Mouse (Mus musculus): ENCODE data around the gene Alg14. TPM values are rescaled to one million over a fixed set of nuclear protein-coding genes. Genes with fewer than 3 reads are reported as not detected.

Alg14 gene
- polyA plus RNA-seq (2012; ENCODE audit: insufficient read depth, insufficient read length, missing spikeins): 50.0 and 73.2 TPM in 2 replicates

GRCm38 (mm10) chr3:121291560-121292258 lies at the start of gene Alg14:
Gene Alg14, plus strand, starts transcription at chr3:121291773.
- peak within 1 kb of the TSS; percentile 93 for H3K27ac ChIP-seq (replicated peaks; ENCODE audit: low read depth, low read length)
- H3K4me3 ChIP-seq (ENCODE audit: insufficient read depth, low read depth, low read length): peak within 1 kb of the TSS; percentile 72
- 0 out of 2 replicates have a peak, but pooled peaks cover 2% of the 10 kb centered on the region for H3K4me1 ChIP-seq (ENCODE audit: control insufficient read depth, insufficient read depth, insufficient read length, low read length)

GRCm38 (mm10) chr3:121242111-121242936 lies 49.2 kb upstream of the Alg14 start:
- Histone ChIP-seq H3K27ac (replicated peaks; ENCODE audit: low read depth, low read length) (no peak overlapping the region), H3K4me1 (ENCODE audit: control insufficient read depth, insufficient read depth, insufficient read length, low read length) (no peaks in the 10 kb centered on the region), H3K4me3 (ENCODE audit: insufficient read depth, low read depth, low read length) (no peak overlapping the region)

GRCm38 (mm10) chr3:121242941-121243340 lies 48.6 kb upstream of the Alg14 start:
- no peak overlapping the region for H3K27ac ChIP-seq (replicated peaks; ENCODE audit: low read depth, low read length)
- H3K4me3 ChIP-seq (ENCODE audit: insufficient read depth, low read depth, low read length): no peak overlapping the region
- H3K4me1 ChIP-seq (ENCODE audit: control insufficient read depth, insufficient read depth, insufficient read length, low read length): no peaks in the 10 kb centered on the region

GRCm38 (mm10) chr3:121250048-121250447 lies 41.5 kb upstream of the Alg14 start:
- no peak overlapping the region for H3K27ac ChIP-seq (replicated peaks; ENCODE audit: low read depth, low read length)
- peaks cover 4% of the 10 kb centered on the region; the same call in 1 of the 2 replicates for H3K4me1 ChIP-seq (ENCODE audit: control insufficient read depth, insufficient read depth, insufficient read length, low read length)

GRCm38 (mm10) chr3:121250576-121251433 lies 40.8 kb upstream of the Alg14 start:
- Histone ChIP-seq H3K4me3 (ENCODE audit: insufficient read depth, low read depth, low read length) (no peak overlapping the region), H3K27ac (replicated peaks; ENCODE audit: low read depth, low read length) (no peak overlapping the region), H3K4me1 (ENCODE audit: control insufficient read depth, insufficient read depth, insufficient read length, low read length) (peaks cover 4% of the 10 kb centered on the region; the same call in 1 of the 2 replicates)

More at GRCm38 (mm10) chr3:121250048-121250447, 41.5 kb upstream of the Alg14 start:
- H3K4me3 ChIP-seq (ENCODE audit: insufficient read depth, low read depth, low read length): no peak overlapping the region

- H3K4me1 ChIP-seq (ENCODE audit: control insufficient read depth, insufficient read depth, insufficient read length, low read length): peaks cover 1% of the 10 kb centered on the region; the same call in 1 of the 2 replicates
- H3K27ac ChIP-seq (replicated peaks; ENCODE audit: low read depth, low read length): no peak overlapping the region
- no peak overlapping the region for H3K4me3 ChIP-seq (ENCODE audit: insufficient read depth, low read depth, low read length)
Measured at GRCm38 (mm10) chr3:121255501-121255900, 36.1 kb upstream of the Alg14 start.

- H3K27ac ChIP-seq (replicated peaks; ENCODE audit: low read depth, low read length): no peak overlapping the region
- H3K4me3 ChIP-seq (ENCODE audit: insufficient read depth, low read depth, low read length): no peak overlapping the region
- H3K4me1 ChIP-seq (ENCODE audit: control insufficient read depth, insufficient read depth, insufficient read length, low read length): no peaks in the 10 kb centered on the region
Measured at GRCm38 (mm10) chr3:121256131-121256530, 35.4 kb upstream of the Alg14 start.

- Histone ChIP-seq H3K4me1 (ENCODE audit: control insufficient read depth, insufficient read depth, insufficient read length, low read length) (no peaks in the 10 kb centered on the region), H3K27ac (replicated peaks; ENCODE audit: low read depth, low read length) (no peak overlapping the region), H3K4me3 (ENCODE audit: insufficient read depth, low read depth, low read length) (no peak overlapping the region)
Measured at GRCm38 (mm10) chr3:121257418-121257817, 34.2 kb upstream of the Alg14 start.

- no peak overlapping the region for H3K27ac ChIP-seq (replicated peaks; ENCODE audit: low read depth, low read length)
- no peaks in the 10 kb centered on the region for H3K4me1 ChIP-seq (ENCODE audit: control insufficient read depth, insufficient read depth, insufficient read length, low read length)
- peak overlapping the region; percentile 2; the same call in 1 of the 2 replicates for H3K4me3 ChIP-seq (ENCODE audit: insufficient read depth, low read depth, low read length)
Measured at GRCm38 (mm10) chr3:121258521-121259478, 32.8 kb upstream of the Alg14 start.

- H3K27ac ChIP-seq (replicated peaks; ENCODE audit: low read depth, low read length): no peak overlapping the region
Measured at GRCm38 (mm10) chr3:121260041-121260440, 31.5 kb upstream of the Alg14 start.

GRCm38 (mm10) chr3:121260831-121261230 lies 30.7 kb upstream of the Alg14 start:
- no peak overlapping the region for H3K27ac ChIP-seq (replicated peaks; ENCODE audit: low read depth, low read length)

More at GRCm38 (mm10) chr3:121260041-121260440, 31.5 kb upstream of the Alg14 start:
- H3K4me1 ChIP-seq (ENCODE audit: control insufficient read depth, insufficient read depth, insufficient read length, low read length): no peaks in the 10 kb centered on the region
- no peak overlapping the region for H3K4me3 ChIP-seq (ENCODE audit: insufficient read depth, low read depth, low read length)

GRCm38 (mm10) chr3:121261251-121261650 lies 30.3 kb upstream of the Alg14 start:
- no peak overlapping the region for H3K27ac ChIP-seq (replicated peaks; ENCODE audit: low read depth, low read length)
- H3K4me3 ChIP-seq (ENCODE audit: insufficient read depth, low read depth, low read length): no peak overlapping the region
- H3K4me1 ChIP-seq (ENCODE audit: control insufficient read depth, insufficient read depth, insufficient read length, low read length): no peaks in the 10 kb centered on the region

More at GRCm38 (mm10) chr3:121260831-121261230, 30.7 kb upstream of the Alg14 start:
- no peak overlapping the region for H3K4me3 ChIP-seq (ENCODE audit: insufficient read depth, low read depth, low read length)
- H3K4me1 ChIP-seq (ENCODE audit: control insufficient read depth, insufficient read depth, insufficient read length, low read length): no peaks in the 10 kb centered on the region

- H3K4me1 ChIP-seq (ENCODE audit: control insufficient read depth, insufficient read depth, insufficient read length, low read length): no peaks in the 10 kb centered on the region
- H3K4me3 ChIP-seq (ENCODE audit: insufficient read depth, low read depth, low read length): peak overlapping the region; percentile 75
- no peak overlapping the region for H3K27ac ChIP-seq (replicated peaks; ENCODE audit: low read depth, low read length)
Measured at GRCm38 (mm10) chr3:121261939-121262520, 29.5 kb upstream of the Alg14 start.
